Mouse (Mus musculus) right cerebral cortex, adult 18-20 months (tissue): ENCODE measurements around the gene Cby1.

Source experiments
- DNase-seq: peaks from one replicate; pipeline ENCODE4 v3.0.0; 2022; ENCODE audit warnings: mixed read lengths

Cby1 gene

GRCm38 (mm10) chr15:79708229-79708822 is 49.3 kb downstream of the Cby1 start:
- peak; percentile 40 for DNase-seq

- DNase-seq, result no peak
Measured at GRCm38 (mm10) chr15:79715646-79716045, 56.6 kb downstream of the Cby1 start.

- no peak for DNase-seq
Measured at GRCm38 (mm10) chr15:79716710-79717109, 57.7 kb downstream of the Cby1 start.
